Mouse (Mus musculus) megakaryocyte, embryonic 14.5 days (primary cell): Measurements from ENCODE around the gene Ltbp4.

Experiments
- FLI1 ChIP-seq: IDR thresholded peaks from 2 replicates; pipeline ENCODE4 v1.6.1; 2012; ENCODE audit warnings: low read length, inconsistent platforms, mixed read lengths
- GATA1 ChIP-seq: IDR thresholded peaks from 3 replicates; pipeline ENCODE4 v1.6.1; 2012; ENCODE audit warnings: mixed read lengths, low read length, inconsistent platforms, borderline replicate concordance

GRCm38 (mm10) chr7:27322291-27322690, 15.2 kb downstream of the Ltbp4 start:
- no peak for TF ChIP-seq GATA1
- no peak for TF ChIP-seq FLI1
